Mouse (Mus musculus): ENCODE measurements at regions not wholly inside any gene's neighbourhood (a gene's known extent, or its start where the extent isn't known, plus 50 kb on each side); places are given as distances from the start of the nearest gene placed in this dataset.

DNA sequence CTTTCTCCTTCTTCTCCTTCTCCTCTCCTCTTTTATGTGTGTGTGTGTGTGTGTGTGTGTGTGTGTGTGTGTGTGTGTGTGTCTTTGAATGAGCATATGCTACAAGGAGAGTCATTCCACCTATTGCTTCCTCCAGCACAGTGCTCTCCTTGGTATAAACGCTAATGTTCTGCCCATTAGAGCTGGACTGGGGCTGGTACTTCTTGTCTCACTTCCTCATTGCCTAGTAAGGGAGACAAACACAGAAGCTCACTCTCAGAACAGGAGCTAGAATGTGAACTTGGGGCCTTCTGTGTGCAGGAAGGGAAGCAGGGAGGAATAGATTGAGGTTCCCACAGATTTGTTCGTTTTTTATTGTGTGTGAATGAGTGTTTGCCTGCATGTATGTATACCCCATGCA is 54.9 kb upstream of the Shb start:
- no peak for TF ChIP-seq USF1 (IDR thresholded peaks at IDR 0.05; ENCODE audit: low read depth)
- TF ChIP-seq MAX (IDR thresholded peaks at IDR 0.05) = no peak
- TF ChIP-seq CTCF (IDR thresholded peaks at IDR 0.05; ENCODE audit: control insufficient read depth, insufficient read depth, insufficient read length) = no peak
- TF ChIP-seq MYOD1 (IDR thresholded peaks at IDR 0.05; ENCODE audit: control insufficient read depth, insufficient read length, low read depth) = no peak
- TF ChIP-seq FOSL1 (IDR thresholded peaks at IDR 0.05; ENCODE audit: insufficient read depth, low read length, poor library complexity, severe bottlenecking) = no peak
- no peak for TF ChIP-seq MYOG (IDR thresholded peaks at IDR 0.05; ENCODE audit: control insufficient read depth, extremely low read depth, insufficient read length)
- TF ChIP-seq CEBPB (IDR thresholded peaks at IDR 0.05; ENCODE audit: low read depth) = no peak
